Mouse (Mus musculus): Measurements from ENCODE around the gene Il13ra1.

DNA sequence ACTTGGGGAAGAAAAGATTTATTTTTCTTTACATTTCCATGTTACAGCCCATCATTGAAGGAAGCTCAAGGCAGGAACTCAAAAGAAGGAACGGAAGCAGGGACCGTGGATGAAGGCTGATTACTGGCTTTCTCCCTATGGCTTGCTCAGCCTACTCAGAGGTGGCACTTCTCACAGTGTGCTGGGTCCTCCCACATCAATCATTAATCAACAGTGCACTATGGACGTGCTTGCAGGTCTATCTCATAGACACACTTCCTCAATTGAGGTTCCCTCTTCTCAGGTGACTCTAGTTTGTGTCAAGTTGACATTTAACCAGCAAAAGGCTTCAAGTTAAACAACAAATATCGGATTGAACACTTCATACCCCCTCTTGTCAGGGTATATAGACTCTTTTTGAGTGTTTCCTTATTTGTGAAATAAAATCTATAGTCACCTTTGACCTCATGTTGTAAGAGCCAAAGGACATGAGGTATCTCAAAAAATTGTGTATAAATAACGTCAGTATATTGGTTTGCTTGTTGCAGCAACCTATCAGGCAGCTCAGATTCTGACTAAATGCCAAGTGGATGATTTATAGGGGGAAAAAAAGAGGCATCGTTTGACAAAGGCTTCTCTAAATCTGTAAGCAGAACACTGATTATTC, 30.2 kb downstream of the Il13ra1 start:
- TF ChIP-seq CTCF (IDR thresholded peaks at IDR 0.05; ENCODE audit: borderline replicate concordance, insufficient read depth, low read depth, low read length) (no peak), POLR2A (IDR thresholded peaks at IDR 0.05; ENCODE audit: borderline replicate concordance, insufficient read depth, low read length) (no peak)

Measured in cerebellum, adult 2 months (tissue).